Mouse (Mus musculus) left cerebral cortex, postnatal 14 days (tissue): ENCODE data around the gene Ppif. TPM values are rescaled to one million over a fixed set of nuclear protein-coding genes. Genes with fewer than 3 reads are reported as not detected.

Source experiments
- DNase-seq, 2 experiments: peaks; one replicate each; pipeline ENCODE4 v3.0.0; 2021 to 2022; ENCODE audit warnings: low spot score in 2 of 2, mixed read lengths in 1 of 2
- intact Hi-C: fragments of 180-260 bp; cut with DNase I; formaldehyde crosslinking; loops from one replicate; pipeline ENCODE4 v1.15.1; 2025
- total RNA-seq, 2 experiments: library from RNA; stranded (reverse); gene quantifications; 2 replicates each; pipeline ENCODE4 v1.2.3; 2021

The Ppif gene
- total RNA-seq, 2 experiments from 2014 or later: 23.5 to 25.2 TPM

GRCm38 (mm10) chr14:25749143-25749909 is 55.4 kb downstream of the Ppif start:
- intact Hi-C loops: no loop called here
- DNase-seq: no peak

Other genes with a start within 250 kb of the Ppif start
- gene Zmiz1, start 235.0 kb upstream of the Ppif start, total RNA-seq: 10 to 100 TPM; 86.2 to 98.9 TPM
- 10 to 100 TPM; 41.9 to 43.9 TPM for gene Zcchc24, start 74.9 kb downstream of the Ppif start, total RNA-seq
- gene Anxa11, start 148.0 kb downstream of the Ppif start, total RNA-seq: 10 to 100 TPM; 14.1 to 14.8 TPM
- gene Plac9a, start 208.9 kb downstream of the Ppif start, total RNA-seq: not detected
- 1 to 10 TPM; 6.1 to 8.4 TPM for gene Tmem254a, start 233.5 kb downstream of the Ppif start, total RNA-seq
- not detected for gene Cphx1, start 244.2 kb downstream of the Ppif start, total RNA-seq